Mouse (Mus musculus): ENCODE measurements around the gene Sirt2.

Gene Sirt2

DNA sequence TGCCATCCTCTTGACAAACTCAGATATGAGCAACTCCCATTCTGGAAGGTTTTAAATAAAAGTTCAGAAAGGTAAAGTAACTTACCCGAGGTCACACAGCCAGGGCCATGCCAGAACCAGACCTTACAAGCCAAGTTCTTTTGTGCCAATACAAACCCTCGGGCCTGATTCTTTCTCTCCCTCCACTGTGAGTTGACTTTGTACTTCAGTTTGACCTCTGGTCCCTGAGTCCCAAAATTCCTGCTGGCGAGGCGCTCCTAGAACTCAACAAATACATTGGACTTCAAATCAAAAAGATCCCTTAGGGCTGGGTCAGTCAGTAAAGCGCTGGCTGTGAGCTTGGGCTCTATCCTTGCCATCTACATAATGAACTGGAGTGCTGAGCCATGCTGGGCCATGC, 70.4 kb downstream of the Sirt2 start:
- no peak for DNase-seq (ENCODE audit: low read depth)
